Mouse (Mus musculus): ENCODE measurements around the gene Eif4g2.

Eif4g2 gene

DNA sequence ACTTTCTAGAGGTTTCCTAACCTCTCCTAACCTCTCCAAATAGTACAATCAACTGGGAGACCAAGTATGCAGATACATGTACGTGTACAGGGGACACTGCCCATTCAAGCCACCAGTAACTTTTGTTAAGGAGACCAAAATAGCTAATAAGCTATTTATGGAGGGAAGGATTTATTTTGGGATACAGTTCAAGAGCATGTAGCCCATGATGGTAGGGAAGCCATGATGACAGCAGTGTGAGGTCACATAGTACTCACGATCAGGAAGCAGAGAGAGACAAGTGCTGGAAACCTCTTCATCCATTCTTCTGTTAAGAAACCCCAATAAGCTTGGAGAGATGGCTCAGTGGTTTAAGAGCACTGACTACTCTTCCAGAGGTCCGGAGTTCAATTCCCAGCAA is 14.6 kb downstream of the Eif4g2 start:
- no peak for DNase-seq

GRCm38 (mm10) chr7:111062971-111063370 is 19.9 kb downstream of the Eif4g2 start:
- no peak for DNase-seq

DNA sequence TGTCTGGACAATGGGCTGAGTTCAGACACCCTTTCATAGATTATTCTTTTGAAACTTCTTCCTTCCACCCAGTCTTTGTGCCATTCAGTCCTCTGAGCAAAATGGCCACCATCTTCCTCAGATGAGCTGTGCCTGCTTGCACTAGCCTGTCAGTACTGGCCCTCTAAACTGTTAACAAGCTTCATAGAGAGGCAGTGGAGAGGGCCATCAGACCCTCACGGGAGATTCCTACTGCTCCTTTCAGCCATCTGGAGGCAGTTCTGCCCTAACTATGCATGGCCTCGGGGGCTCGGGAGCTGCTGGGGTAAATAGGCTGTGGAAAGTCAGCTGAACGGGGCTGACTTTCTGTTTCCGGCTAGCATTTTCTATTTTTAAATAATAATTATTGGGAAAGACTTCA is 23.3 kb downstream of the Eif4g2 start:
- no peak for DNase-seq

DNA sequence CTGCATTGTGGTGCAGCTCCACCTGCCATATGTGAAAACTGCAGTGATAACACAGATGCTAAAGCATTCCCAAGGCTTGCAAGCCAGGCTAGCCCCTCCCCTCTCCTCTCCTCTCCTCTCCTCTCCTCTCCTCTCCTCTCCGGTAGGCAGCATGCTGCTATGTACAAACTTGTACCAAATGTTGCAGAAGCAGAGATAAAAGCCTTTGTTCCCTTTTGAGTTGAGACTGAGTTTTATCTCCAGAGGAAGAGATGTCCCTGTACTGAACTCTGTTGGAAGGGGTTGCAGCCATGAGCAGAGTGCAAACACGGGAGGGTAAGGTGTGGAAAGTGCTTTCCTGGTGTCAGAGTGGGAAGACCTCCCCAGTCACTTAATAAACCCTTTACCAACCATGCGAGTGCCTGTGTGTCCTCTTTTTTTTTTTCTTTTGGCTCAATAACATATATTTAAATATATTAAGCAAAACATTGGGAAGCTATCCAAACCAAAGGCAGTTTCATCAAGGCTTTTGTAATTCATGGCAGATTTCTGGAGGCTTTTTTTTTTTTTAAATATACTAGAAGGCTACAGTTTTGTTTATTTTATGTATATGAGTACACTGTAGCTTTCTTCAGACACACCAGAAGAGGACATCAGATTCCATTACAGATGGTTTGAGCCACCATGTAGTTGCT is 26.7 kb downstream of the Eif4g2 start:
- no peak for DNase-seq

- no peak for DNase-seq
Measured at GRCm38 (mm10) chr7:111055221-111055620, 27.6 kb downstream of the Eif4g2 start.

GRCm38 (mm10) chr7:111049652-111050421 is 33.0 kb downstream of the Eif4g2 start:
- peak; percentile 62 for DNase-seq

GRCm38 (mm10) chr7:111048920-111049319 is 33.9 kb downstream of the Eif4g2 start:
- no peak for DNase-seq

DNA sequence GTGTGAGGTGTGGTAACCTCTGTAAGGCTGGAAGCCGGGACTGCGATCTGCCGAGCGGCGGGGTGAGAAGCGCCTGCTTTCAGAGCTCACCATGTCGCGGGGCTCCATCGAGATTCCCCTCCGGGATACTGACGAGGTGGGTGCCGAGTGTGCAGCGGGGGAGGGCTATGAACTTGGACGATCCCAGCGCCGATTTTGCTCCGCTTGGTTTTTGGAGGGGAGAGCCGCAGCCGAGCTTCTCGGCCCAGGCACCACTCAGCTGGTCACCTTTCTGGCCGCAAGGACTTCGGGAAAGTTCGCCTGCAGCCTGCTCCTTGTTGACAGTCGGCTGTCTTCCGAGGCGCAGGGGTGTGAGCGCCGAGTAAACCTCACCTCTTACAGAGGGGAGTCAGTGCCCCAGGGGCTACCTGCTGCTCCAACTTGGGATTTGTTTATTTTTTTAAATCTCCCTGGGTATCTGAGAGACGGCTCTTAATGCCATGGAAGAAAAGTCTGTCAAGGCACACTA is 53.7 kb downstream of the Eif4g2 start:
- peak; percentile 60 for DNase-seq

DNA sequence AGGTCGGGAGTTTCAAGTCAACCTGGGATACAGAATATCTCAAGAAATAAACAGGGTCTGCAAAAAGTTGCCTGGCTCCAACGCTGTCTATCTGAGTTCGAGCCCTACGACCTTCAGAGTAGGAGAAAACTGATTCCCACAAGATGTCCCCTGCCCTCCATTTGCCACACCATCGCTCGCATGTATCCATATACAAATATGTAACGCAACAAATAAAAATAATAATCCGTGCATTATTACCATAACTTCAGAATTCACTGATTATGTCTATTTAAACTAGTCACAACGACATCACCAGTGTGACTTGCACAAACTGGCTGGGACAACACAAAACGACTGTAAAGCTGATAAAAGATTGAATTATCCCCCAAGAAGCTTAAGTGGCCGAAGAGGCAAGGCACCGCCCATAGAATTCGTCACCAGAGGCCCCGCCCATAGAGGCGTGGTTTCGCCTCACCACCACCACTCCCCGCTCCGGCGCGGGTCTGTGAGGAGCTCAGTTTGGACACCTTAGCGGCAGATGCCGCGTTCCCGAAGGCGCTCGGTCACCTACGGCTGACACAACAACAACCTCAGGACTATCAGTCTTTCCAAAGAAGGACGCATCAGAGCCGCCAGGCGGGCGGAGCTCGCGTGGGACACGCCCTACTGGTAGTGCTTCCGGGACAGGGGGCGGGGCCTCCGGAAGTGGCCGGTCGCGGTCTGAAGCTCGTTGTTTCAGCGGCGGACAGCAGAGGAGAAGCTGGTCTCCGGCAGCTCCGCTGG is 54.4 kb downstream of the Eif4g2 start, which contains the start of gene Ctr9:
Gene Ctr9, plus strand, starts transcription at position 671 of the 765 bp plus-strand sequence.
- DNase-seq = peak; percentile 91

DNA sequence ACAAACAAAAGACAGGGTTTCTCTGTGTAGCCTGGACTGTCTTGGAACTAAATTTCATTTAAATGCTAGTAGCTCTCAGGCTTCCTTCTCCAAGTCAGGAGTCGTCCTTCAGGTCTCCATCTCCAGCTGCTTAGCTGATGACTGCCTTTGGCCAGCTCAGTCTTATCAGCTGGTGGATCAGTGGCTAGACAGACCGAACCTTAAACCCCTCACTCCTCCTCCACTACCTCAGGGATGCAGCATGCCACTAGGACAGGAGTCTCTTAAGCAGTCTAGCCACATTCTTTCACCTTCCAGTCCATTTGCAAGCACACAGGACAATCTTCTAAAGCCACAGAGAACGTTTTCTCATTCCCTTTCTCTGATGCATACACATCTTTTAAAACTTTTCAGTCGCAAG is 57.9 kb downstream of the Eif4g2 start:
- no peak for DNase-seq

DNA sequence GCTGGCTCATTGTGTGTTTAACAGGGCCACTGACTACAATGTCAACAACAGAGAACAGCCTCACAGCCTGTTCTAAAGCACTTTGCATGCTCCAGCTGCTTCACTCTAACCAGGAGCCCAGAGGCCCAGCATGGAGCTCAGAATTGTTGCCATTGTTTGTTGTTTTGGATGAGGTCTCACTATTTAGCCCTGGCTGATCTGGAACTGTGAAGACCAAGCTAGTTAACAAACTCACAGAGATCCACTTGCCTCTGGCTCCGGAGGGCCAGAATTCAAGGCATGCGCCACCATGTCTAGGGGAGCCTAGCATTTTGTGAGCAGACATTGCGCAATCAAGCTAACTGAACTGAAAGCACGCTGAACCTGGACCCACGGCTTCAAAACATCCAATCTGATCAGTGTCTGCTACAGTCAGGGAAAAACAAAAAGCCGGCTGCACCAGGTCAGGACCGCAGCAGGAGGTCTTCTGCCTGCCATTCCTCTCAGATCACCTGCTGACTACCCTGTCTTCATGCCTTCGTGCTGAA is 58.7 kb downstream of the Eif4g2 start:
- no peak for DNase-seq

DNA sequence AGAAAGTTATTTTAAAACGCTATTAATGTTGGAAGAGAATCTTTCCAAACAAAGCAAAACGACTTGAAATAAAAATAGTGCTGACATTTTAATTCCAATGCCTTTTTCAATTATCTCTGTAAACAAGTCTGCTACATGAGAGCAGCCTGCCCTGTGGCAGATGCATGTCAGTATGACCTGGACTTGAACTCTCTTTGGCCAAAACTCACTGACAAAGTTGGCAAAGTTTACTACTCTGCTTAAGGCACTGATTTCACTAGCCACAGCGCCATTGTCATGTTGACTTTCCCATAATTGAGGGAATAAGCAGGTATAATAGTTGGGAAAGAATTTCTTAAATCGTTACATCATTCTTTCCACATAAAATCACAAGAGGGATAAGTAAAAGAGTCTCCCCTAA is 62.0 kb downstream of the Eif4g2 start:
- DNase-seq = no peak

All from thymus, postnatal 14 days (tissue).